Mouse (Mus musculus) testis, adult 2 months (tissue): Measurements from ENCODE around the gene Dgcr8.

ENCODE experiments used
- CTCF ChIP-seq: fragments of 200-500 bp; IDR thresholded peaks from 2 replicates; pipeline ENCODE4 v1.5.1; 2012; ENCODE audit warnings: low read depth, mild to moderate bottlenecking, inconsistent platforms, low read length, moderate library complexity; ENCODE audit not compliant: control insufficient read depth, insufficient read depth, insufficient replicate concordance
- POLR2A ChIP-seq: fragments of 200-500 bp; IDR thresholded peaks from 2 replicates; pipeline ENCODE4 v1.6.1; 2012; ENCODE audit warnings: low read depth, mild to moderate bottlenecking, inconsistent platforms, low read length, moderate library complexity; ENCODE audit not compliant: control insufficient read depth

GRCm38 (mm10) chr16:18229622-18230021, 59.4 kb downstream of the Dgcr8 start:
- TF ChIP-seq CTCF (no peak), POLR2A (no peak)
